Mouse (Mus musculus): ENCODE results near the gene Lrrc43. TPM values are rescaled to one million over a fixed set of nuclear protein-coding genes. Genes with fewer than 3 reads are reported as not detected.

The Lrrc43 gene
- polyA plus RNA-seq, 1 experiment from 2014 or later, result not detected

Small RNA genes lying within 50 kb of the gene (microRNA-seq; reads per million reads assigned to microRNA genes)
- not detected for gene Mir7647

Other genes with a start within 250 kb of the Lrrc43 start
- 11.3 and 14.8 TPM in 2 replicates for gene Wdr66, start 237.2 kb upstream of the Lrrc43 start, polyA plus RNA-seq (2016; fragmentation: Nextera tagmentation; extraction: Ambion mirVana)
- 66.7 and 70.9 TPM in 2 replicates for gene Bcl7a, start 145.5 kb upstream of the Lrrc43 start, polyA plus RNA-seq (2016; fragmentation: Nextera tagmentation; extraction: Ambion mirVana)
- gene Mlxip, start 94.5 kb upstream of the Lrrc43 start, polyA plus RNA-seq (2016; fragmentation: Nextera tagmentation; extraction: Ambion mirVana), result 21.7 and 23.3 TPM in 2 replicates
- gene Il31, start 184 bp downstream of the Lrrc43 start, polyA plus RNA-seq (2016; fragmentation: Nextera tagmentation; extraction: Ambion mirVana), result not detected in 2 replicates
- gene B3gnt4, start 21.2 kb downstream of the Lrrc43 start, polyA plus RNA-seq (2016; fragmentation: Nextera tagmentation; extraction: Ambion mirVana), result 0.80 and 1.2 TPM in 2 replicates
- 128 and 134 TPM in 2 replicates for gene Diablo, start 34.9 kb downstream of the Lrrc43 start, polyA plus RNA-seq (2016; fragmentation: Nextera tagmentation; extraction: Ambion mirVana)
- gene Gm49027, start 36.2 kb downstream of the Lrrc43 start, polyA plus RNA-seq (2016; fragmentation: Nextera tagmentation; extraction: Ambion mirVana), result 2.7 and 3.7 TPM in 2 replicates
- gene Vps33a, start 83.7 kb downstream of the Lrrc43 start, polyA plus RNA-seq (2016; fragmentation: Nextera tagmentation; extraction: Ambion mirVana), result 41.2 and 41.5 TPM in 2 replicates
- gene Clip1, start 195.3 kb downstream of the Lrrc43 start, polyA plus RNA-seq (2016; fragmentation: Nextera tagmentation; extraction: Ambion mirVana), result 64.6 and 66.1 TPM in 2 replicates
- gene Zcchc8, start 231.8 kb downstream of the Lrrc43 start, polyA plus RNA-seq (2016; fragmentation: Nextera tagmentation; extraction: Ambion mirVana), result 89.3 and 96.6 TPM in 2 replicates

Data from neural tube, embryonic 12.5 days (tissue).